Mouse (Mus musculus) induced T-regulatory cell, adult 2 months (primary cell): ENCODE measurements around the gene Rhbg.
"Not testable (repeated sequence)": the region's sequence is repeated elsewhere in the genome, so short reads cannot be mapped to it uniquely, and the experiment has no call there.

Experiments used
- DNase-seq: peaks from one replicate; pipeline ENCODE4 v3.0.0-alpha.2; 2012; ENCODE audit warnings: low read depth

Gene Rhbg

DNA sequence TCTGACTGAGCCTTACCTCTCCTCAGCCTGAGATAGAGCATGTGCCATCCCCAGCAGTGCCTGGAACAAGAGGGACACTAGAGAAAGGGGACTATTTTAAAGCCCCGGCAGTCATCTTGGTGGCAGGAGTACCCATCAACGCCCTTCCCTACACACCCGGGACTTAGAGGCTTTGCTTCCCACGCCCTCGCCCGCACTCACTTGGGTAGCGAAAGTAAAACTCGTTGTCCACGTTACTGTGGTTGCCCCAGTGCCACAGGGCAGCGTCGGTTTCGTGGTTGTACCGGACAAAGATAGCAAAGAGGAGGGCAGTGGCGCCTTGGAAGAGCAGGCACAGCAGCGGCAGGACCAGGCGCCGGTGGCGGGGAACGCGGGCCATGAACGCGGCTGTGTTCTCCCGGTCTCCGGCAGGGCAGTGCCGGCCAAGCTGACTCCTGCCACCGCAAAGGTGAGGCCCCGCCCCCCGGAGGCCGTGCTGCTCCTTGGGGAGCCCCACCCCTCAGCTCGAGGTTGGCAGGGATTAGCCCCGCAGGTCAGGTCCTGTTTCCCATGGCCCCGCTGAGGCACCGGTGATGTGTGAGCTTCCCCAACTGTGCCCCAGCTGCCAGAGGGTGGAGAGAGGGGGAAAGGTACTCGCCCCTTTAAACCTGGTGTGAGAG is at the start of gene Rhbg:
Gene Rhbg (minus strand): TSS at position 442 of the 659 bp plus-strand sequence.
- peak; percentile 49 for DNase-seq

DNA sequence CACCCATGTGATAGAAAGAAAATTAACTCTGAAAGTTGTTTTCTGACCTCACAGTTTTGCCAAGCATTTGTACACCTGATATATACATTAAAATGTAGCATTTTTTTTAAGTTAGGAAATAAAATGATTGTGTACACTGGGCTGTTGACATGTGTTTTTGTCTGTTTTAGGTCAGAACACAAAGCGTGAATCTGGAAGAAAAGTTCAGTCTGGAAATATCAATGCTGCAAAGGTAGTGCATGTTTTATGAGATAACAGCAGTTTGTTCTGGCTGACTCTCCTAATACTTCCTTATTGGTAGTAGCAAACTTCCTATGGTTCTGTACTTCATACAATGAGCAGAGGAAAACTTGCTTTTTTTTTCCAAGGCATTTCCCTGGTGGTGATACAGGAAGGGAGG is 44.7 kb upstream of the Rhbg start:
- DNase-seq: no peak

DNA sequence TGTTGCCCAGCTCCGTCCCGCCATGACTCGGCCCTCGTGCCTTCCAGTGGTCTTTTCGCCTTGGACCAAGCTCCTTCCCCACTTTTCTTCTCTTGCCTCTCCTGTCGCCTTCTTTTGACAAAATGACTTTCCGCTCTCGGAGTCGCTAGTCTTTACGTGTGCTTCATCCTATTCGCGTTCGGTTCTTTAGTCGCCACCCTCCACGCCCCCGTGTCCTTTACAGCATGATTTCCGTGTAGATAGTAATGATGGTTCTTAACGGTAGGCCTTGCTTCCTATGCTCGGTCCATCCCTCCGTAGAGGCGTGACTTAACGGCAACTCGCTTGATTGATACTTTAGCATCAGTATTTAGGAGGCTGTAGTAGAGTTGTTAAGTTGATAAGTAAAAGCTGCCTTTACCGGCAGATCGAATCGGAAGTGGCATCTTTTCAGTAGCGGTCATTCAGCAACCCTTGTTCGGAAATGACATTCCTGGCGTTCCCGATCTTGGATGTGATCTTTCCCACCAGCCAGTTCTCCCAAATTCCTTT is 42.9 kb upstream of the Rhbg start:
- peak; percentile 87 for DNase-seq

DNA sequence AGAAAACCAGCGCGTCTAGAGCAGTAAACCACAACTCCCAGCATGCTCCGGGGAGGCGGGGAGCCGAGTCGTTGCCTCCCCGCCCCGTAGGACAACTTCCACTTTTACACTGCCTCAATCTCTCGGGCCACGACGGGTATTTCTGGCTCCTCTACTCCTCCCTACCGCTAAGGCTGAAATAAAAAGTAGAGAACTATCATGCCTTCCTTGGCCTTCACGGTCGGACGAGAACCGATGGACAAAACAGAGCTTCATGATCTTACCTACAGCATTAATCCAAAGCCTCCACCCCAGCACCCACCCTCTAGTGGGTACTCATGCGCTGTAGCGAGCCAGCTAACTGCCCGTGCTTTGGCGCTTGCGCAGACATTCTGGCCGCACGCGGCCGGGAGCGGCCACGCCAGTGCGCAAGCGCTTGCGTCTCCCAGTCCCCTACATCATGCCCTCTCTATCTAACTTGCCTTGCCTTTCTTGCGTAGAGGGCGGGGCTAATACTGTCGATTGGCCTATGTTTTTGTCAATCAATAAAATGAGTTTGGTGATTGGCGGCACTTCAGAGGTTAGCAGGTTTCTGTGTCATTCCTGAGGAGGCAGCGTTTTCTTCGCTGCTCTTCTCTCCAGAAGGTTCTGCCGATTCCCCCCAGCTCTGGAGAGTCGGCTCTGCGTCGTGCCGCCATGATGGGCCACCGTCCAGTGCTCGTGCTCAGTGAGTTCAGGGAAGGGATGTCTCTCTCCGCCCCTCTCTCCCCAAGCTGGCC is 42.2 kb upstream of the Rhbg start, which contains the start of the genes Tsacc and Cct3:
Gene Tsacc (minus strand): TSS at position 439 of the 758 bp plus-strand sequence.
Gene Cct3 (plus strand): TSS at position 556 of the 758 bp plus-strand sequence.
- peak; percentile 99 for DNase-seq

DNA sequence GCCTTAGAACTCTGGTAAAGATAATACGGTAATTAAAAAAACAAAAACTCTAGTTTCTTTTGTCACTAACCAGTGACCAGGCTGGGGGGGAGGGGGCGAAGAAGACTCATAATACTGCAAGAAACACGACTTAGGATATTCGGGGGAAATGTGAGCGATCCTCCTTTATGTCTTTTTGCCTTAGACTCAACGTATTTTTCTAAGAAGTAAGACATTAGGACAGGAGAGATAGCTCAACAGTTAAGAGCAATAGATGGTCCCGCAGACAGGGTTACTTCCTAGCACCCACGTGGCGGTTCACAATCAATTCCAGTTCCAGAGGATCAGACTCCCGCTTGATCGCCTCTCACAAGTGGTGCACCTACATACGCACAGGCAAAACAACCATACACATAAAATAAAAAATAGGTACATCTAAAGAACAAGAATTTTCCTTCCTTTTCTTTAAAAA is 41.6 kb upstream of the Rhbg start:
- no peak for DNase-seq

DNA sequence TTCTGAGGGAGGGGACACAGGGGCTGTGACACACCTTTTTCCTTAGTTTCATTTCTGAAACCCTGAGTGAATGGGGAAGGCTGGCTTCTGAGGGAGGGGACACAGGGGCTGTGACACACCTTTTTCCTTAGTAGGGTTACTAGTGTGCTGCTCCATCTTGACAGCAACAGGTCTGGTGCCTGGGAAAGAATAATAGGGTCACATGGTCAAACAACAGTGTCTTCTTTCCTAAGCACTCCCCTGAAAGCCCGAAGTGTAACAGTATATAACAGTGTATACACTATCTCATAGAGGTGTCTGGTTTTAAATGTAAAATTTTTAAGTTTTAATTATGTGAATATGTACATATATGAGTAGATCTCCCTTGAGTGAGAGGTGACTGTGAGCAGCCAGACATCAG is 40.8 kb upstream of the Rhbg start:
- not testable (repeated sequence) for DNase-seq

DNA sequence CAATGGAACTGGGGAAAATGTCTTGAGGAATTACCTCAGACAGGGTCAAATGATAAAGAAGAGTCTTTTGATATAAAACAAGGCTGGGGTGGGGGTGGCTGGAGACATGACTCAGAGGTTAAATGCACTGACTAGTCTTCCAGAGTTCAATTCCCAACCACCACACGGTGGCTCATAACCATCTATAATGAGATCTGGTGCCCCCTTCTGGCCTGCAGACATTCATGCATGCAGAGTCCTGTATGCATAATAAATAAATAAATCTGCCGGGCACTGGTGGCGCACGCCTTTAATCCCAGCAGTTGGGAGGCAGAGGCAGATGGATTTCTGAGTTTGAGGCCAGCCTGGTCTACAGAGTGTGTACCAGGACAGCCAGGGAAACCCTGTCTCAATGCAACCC is 37.5 kb upstream of the Rhbg start:
- peak; percentile 62 for DNase-seq

DNA sequence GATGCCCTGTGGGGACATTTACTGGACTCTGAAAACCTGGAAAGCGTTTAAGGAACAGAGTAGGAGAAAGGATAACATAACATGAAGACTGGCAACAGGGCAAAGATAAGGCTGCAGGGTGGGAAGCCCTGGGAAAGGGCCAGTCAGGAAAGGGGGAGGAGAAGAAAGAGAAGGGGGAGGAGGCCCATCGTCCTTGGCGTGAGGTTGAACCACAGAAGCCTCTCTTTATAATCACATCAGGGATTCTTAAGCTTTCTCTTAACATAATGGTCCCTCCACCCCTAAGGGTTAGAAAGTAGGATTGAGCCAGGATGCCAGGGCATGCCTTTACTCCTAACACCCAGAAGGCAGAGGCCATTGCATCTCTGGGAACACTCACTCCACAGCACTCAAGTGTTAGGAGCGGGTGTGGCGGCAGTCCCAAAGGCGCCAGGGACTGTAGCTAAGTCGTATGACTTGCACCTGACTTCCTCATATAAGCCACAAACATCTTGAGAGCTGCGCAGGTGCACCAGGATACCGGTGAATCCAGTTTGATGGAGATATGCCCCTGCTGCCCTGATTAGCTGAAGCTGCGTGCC is 33.7 kb upstream of the Rhbg start:
- not testable (repeated sequence) for DNase-seq

DNA sequence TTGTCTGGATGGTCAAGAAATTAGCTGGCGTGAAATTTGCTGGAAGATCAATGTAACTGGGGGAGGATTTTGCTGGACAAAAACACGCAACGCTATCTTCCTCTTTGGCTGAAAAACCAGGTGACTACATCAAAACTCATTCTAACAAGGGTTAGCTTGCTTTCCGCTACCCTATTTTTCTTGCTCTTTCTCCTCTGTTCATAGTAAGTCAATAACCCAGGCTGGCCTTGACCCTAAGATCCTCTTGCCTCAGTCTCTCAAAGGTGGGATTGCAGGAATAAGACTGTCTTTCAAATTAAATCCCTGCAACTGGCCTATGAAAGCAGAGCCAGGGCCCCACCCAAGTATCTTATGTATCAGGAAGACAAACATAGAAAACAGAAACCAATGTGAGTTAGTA is 32.6 kb upstream of the Rhbg start, which contains the start of gene Gm38392:
Gene Gm38392 (minus strand): TSS at position 101 of the 400 bp plus-strand sequence.
- DNase-seq: no peak

DNA sequence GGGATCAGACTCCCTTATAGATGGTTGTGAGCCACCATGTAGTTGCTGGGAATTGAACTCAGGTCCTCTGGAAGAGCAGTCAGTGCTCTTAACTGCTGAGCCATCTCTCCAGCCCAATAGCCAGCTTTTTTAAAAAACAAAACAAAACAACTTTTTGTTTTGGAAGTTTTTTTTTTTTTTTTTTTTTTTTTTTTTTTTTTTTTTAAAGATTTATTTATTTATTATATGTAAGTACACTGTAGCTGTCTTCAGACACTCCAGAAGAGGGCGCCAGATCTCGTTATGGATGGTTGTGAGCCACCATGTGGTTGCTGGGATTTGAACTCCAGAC is 31.0 kb upstream of the Rhbg start:
- not testable (repeated sequence) for DNase-seq

DNA sequence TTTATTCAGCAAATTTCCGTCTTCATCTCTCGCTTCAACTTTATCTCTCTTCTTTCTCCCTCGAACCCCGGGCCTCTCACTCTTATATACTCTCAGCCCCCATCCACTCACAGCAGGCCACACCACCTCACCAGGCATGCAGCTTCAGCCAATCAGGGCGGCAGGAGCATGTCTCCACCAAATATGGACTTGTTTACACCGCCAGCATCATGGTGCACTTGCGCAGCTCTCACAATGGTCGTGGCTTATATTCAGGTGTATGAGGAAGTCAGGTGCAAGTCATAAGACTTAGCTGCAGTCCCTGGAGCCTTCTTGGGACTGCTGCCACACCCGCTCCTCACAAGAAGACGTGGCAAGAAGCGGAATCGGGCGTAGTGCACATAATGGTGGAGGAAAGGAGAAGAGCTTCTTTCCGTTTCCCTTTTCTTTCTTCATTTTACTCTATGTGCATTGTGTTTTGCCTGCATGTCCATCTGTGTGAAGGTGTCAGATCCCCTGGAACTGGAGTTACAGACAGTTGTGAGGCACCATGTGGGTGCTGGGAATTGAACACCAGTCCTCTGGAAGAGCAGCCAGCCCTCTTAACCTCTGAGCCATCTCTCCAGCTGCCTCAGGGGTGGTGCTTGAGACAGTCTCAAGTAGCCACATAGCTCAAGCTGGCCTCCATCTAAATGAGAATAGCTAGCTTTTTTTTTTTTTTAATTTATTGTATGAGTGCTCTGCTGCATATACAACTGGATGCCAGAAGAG is 30.5 kb upstream of the Rhbg start:
- DNase-seq: not testable (repeated sequence)

DNA sequence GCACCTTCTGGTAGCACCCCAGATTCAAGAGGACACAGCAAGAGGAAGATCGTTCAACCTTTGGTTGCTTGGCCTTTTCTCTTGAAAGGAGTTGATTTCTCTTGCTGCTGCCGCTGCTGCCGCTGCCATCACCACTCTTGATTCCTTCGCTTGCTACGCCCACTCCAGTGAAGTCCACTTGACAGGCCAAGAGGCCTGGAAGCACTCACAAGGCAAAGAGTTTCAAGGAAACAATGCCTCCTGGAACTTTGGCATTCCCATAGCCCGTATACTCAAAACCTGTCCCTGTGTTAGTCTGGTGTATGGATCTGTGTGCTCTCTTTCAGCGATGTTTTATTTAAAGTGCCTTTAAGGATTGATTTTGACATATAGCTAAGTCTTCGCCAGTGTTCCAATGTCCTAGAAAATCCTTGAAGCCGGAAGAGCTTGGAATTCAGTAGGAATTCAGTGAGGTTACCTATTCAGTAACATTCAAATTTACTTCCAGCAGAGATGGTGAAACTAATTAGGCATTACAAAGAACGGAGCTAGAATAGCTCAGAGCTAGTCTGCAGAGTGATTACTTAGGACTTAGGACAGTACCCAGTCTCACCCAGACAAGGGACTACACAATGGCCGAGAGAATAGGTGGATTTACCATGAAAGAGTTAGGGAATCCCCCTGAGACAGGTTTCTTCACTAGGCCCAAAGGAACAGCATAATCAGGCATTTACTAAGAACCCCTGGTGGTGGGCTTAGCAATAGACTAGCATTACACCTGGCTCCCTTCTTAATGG is 26.8 kb upstream of the Rhbg start:
- not testable (repeated sequence) for DNase-seq

DNA sequence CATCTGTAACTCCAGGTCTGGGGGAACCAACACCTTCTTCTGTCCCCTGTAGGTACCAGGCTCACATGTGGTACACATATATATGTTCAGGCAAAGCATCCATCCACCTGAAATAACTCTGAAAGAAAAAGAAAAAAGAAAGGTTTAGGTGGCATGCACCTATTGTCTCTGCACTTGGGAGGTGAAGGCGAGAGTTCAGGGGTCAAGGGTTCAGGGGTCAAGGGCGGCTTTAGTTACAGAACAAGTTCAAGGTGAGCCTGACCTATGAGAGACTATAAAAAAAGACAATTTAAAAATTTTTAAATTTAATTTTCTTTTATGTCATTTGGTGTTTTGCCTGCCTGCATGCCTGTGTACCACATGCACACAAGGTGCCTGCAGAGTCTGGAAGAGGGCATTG is 25.5 kb upstream of the Rhbg start:
- no peak for DNase-seq

DNA sequence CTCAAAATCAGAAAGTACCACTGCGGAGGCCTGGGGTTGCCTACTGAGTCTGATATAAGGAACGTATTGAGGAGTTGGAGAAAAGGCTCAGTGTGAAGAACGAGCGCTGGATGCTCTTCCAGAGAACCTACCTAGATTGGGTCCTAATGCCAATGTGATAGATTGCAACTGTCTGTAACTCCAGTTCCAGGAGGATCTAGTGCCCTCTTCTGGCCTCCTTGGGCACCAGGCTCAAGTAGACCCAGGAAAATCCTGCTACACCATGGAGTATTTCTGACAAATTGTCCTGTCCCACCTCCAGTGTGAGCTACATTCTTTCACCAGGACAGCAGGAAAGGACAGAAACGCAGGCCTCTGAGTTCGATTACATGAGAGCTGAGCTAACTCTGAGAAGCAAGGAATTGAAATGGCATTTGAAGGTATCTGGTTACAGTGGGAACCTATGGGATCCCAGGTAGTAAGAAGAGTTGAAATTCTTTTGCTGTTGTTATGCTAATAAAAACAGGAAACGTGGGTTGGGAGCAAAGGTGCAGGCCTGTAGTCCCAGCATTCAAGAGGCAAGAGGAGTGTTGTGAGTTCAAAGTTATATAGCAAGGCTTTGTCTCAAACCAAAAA is 22.1 kb upstream of the Rhbg start:
- no peak for DNase-seq

DNA sequence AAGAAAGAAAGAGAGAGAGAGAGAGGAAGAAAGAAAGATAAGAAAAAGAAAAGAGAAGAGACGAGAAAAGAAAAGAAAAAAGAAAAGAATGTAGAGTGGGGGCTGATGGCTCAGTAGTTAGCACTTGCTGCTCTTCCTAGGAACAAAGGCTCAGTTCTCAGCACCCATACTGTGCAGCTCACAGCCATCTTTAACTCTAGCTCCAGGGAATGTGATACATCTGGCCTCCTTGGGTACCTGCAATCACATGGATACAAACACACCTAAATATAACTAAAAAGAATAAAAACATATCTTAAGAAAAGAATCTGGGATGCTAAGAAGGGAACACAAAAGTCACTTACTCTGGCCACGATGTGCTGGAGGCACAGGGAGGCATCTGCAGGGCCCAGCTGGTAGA is 21.6 kb upstream of the Rhbg start:
- DNase-seq: no peak

DNA sequence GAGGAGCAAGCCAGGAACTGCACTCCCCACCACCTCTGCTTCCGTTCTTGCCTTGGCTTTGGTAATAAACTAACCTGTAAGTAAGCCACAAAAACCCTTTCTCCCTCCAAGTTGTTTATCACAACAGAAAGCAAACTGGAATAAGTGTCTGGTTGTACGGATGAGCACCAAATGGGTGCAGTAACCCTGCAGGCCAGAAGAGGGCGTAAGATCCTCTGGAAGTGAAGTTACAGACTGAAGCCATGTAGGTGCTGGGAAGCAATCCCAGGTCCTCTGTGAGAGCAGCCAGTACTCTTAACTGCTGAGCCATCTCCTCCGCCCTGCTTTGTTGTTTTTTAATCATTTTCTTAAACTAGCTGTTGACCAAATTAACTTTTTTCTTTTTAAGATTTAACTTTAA is 19.5 kb upstream of the Rhbg start:
- no peak for DNase-seq

DNA sequence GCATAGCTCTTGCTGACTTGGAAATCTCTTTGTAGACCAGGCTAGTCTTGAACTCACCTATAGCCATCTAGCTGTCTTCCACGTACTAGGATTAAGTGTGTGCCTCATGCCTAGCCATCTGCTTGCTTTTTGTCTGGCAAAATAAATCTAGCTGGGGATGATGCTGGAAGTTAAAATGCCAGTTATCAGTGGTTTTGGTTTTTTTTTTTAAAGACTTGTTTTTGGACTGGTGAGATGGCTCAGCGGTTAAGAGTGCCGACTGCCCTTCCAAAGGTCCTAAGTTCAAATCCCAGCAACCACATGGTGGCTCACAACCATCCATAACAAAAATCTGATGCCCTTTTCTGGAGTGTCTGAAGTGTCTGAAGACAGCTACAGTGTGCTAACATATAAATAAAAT is 17.4 kb upstream of the Rhbg start:
- no peak for DNase-seq

DNA sequence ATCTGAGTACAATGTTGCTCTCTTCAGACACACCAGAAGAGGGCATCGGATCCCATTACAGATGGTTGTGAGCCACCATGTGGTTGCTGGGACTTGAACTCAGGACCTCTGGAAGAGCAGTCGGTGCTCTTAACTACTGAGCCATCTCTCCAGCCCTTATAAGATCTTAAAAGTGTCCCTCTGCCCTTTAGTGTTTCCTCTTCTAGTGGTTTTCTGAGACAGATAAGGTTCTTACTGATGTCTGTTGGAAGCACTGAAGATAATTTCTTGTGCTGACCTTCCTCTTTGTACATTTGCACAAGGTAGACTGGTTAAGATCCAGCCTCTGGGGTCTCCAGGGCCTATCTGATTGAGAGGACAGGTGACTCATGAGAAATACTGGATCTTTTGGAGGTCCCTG is 16.8 kb upstream of the Rhbg start:
- DNase-seq: not testable (repeated sequence)

DNA sequence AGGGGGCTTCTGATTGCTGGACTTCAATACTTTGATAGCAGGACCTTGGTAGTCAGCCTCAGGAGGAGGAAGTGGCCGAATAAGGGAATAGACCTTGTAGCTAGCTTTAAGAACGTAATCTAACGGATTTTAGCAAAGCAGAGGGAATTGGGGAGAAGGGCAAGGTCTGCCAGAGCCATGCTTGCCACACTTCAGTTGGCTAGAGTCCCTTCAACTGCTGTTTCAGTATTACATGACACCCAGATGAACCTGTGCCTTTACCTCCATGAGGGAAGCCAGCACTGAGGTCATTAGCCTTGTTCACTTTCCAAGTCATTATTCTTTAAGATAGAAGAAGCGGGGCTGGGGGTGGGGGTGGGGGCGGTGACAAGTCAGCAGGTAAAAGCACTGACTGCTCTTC is 14.5 kb upstream of the Rhbg start:
- no peak for DNase-seq

DNA sequence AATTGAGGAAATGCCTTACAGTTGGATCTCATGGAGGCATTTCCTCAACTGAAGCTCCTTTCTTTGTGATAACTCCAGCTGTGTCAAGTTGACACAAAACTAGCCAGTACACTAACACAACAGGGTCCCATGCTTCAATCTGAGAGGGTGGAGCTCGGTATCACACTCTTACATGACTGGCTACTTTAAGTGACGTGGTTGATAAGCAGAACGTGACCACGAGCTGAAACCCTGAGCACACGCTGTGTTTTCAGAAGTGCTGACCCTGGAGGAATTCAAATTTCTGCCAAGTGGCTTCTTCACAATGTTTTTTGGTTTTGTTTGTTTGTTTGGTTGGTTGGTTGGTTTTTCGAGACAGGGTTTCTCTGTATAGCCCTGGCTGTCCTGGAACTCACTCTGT is 13.5 kb upstream of the Rhbg start:
- DNase-seq: not testable (repeated sequence)

DNA sequence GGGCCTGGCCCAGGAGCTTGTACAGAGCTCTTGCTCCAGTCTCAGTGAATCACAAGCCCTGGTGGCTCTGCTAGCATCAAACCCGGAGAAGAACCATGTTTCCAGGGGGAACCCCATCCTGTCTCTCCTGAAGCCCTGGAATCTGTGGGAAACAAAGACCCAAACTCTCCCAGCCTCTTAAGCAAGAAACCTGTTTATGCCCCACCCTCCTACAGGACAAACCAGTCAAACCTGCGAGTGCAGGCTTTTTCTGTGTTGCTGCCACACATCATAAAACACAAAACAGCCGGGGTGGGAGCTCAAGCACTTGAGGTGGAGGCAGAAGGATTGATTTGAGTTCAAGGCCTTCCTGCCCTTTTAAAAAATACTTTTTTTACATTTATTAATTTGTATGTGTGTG is 7.8 kb upstream of the Rhbg start:
- DNase-seq: no peak
